Mouse (Mus musculus): ENCODE results near the gene Eif3l.
A peak's percentile ranks its signal among the peaks of the same experiment; 100 is the strongest.

Eif3l gene

DNA sequence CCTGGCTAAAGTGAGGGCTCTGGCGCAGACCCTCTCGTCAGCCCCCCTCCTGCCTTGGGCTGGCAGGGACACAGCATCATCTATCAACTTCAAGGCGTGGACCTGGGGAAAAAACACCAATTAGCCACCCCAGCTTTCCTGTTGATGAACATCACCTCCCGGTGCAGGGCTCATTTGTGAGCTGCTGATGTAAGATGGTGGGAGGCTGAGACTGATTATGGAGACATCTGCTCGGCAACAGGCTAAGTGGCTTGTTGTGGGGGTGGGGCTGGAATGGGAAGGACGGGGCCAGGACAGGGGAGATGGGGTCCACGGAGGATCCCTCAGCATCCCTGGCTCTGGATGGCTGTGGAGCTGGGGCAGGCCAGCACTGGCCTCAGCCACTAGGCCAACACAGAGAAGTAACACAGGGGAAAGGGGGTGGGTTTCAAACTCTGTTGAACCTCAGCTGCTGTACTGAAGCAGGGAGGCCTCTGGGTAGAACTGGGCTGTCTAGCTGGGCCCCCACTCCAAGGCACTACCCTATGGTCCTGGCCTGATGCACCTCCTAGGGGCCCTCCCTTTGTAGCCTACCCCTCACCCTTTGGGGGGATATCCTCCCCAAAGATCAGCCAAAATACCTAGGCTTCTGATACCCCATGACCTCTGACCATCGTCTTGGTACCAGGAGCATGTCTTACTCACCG, 24.7 kb upstream of the Eif3l start:
- DNase-seq (ENCODE audit: low read depth, low spot score), result no peak

DNA sequence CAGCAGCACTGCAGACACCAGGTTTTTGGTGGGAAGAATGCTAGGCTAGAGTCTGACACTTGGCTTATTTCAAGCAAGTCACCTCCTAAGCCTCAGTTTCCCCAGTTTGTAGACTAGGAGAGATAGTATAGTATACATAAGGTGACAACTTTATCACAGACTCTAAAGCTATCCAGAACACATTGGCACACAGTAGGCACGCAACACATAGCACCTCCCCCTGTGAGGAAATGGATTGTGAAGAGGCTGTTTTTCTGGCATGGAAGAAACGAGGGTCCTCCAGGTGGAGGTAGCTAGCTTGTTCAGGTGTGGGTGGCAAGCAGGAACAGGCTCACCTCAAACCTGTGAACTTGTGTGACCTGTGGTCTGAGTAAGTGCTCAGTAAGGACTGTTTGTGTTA, 24.0 kb upstream of the Eif3l start:
- DNase-seq (ENCODE audit: low read depth, low spot score), result no peak

- DNase-seq (ENCODE audit: low read depth, low spot score), result no peak
These were observed 23.3 kb upstream of the Eif3l start for GRCm38 (mm10) chr15:79051461-79052360.

GRCm38 (mm10) chr15:79052366-79052765, 22.6 kb upstream of the Eif3l start:
- DNase-seq (ENCODE audit: low read depth, low spot score), result no peak

- DNase-seq (ENCODE audit: low read depth, low spot score), result no peak
These were observed 18.4 kb upstream of the Eif3l start for GRCm38 (mm10) chr15:79056601-79057000.

DNA sequence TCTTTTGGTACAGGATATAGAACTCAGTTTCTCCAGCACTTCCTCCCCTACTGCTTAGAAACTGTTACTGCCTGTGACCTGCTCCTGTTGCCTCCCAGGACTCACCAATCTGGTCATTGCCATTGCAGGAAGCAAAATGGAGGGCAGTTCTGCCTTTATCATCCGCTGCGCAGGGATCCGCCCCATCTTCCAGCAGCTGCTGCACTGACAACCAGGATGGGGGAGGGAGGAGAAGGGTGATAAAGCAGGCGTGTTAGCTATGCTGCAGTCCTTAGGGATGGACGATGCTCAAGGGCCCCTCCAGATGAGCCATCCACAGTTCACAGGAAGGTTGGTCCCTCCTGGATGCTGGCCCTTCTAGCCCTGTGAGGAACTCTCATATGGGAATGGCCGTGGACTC, 17.1 kb upstream of the Eif3l start:
- no peak for DNase-seq (ENCODE audit: low read depth, low spot score)

DNA sequence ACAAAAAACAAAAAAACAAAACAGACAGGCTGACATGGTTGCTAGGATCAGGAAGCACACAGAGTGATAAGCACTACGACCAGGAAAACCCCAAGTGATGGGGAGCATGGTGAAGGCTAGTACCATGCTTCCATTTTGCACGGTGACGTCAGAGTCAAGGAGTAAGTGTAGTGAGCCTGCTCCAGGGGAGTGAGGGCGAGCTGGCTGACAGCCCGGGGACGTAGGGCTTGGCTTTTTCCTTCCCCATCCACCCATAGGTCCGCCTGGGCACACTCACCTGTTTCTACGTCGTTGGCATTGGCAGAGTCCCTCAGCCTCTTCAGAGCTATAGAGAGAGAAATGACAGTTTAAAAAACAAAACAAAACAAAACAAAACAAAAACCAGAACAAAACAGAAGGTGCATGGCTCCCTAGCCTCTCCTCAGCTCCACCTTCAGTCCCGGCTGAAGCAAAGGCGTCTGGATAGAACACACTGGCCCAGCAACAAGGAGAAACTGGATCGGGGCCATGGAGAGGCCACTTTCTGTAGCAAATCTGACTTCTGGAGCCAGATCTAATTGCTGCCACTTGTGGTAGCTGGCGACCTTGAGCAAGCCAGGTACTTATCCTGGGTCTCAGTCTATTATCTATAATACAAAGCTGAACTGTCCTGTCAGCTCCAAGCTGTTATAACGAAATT, 14.0 kb upstream of the Eif3l start:
- DNase-seq (ENCODE audit: low read depth, low spot score), result no peak

DNA sequence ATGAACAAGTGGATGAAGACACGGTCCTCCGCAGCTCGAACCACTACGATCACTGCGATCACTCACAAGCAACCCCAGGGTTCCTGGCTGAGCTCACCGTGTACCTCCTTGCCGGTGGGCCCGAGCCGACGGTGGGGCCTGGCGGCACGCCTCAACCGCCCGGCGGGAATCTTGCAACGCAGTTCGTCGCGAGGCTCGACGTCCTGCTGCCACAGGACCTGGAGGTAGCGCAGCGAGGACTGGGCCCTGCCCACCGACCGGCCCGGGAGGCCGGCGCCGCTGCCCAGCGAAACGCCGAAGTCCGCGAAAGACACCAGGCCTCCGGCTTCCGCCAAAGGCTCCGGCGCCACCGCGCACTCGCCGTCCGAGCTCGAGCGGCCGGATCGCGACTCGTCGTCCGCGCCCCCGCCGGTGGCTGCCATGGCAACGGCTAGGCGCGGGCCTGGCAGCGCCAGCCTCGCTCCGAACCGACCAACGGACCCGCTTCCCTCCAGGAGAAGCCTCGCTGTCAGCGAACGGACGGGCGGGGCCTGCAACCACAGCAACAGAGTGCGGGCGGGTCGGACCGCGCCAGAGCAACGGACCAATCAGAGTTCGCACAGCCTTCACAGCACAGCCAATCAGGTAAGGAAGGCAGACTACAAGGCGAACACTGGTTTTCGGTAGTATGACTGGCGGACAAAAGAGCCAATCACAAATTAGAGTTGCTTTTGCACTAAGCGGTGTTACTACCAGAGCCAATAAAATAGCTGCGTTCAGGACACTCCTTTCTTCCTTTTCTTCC, 12.4 kb upstream of the Eif3l start, which contains the start of gene Ankrd54:
Ankrd54 (minus strand) TSS at position 518 of the 784 bp plus-strand sequence.
- DNase-seq (ENCODE audit: low read depth, low spot score), result peak; percentile 95

DNA sequence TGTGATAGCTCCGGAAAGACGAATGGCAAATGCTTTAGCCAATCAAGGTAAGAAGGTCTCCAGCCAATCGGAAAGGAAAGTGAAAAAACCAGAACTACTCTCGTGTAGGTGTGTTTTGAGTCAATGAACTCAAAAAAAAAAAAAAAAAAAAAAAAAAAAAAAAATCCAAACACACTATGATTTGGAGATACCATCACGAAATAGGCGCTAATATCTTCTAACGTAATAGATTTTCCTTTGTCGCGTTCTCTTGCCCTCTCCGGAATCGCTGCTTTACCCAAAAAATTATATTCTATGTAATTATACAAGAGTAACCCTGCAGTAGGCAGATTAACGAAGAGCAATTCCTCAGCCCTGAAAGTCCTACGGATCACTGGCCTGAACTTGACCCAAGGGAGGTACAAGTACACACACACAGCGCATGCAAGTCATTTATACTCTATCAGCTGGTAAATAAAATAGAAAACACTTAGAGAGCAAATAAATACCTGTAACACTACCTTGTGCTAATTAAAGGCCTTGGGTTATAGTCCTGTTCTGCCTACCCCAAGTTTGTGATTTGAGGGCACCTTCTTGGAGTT, 11.7 kb upstream of the Eif3l start:
- DNase-seq (ENCODE audit: low read depth, low spot score), result no peak

DNA sequence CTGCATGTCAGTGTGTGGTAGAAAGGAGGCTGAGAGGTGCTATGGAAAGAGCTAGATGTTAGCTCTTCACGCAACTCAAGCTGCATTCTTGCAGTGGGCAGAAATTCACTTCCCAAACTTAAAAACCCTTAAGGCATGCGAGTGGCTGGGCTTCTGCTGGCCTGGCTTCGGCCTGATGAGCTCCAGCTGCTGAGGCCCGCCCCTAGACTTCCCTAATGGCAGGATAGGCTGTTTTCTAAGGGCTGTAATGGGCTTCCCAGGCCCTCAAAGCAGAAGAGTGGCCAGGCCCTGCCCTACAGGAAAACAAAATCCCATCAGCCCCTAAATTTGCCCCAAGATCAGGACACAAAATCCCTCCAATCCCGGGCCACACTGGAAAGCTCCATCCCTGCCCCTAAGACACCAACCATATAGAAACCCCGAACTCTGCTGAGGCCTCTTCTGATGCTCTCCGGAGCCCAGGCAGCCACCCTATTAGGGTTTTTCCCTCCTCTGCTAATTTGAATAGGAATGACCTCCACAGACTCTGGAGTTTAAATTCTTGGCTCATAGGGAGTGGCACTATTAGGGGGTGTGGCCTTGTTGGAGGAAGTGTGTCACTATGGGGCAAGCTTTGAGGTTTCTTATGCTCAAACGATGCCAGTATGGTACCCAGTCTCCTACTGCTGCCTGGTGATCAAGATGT, 9.8 kb upstream of the Eif3l start:
- no peak for DNase-seq (ENCODE audit: low read depth, low spot score)

- no peak for DNase-seq (ENCODE audit: low read depth, low spot score)
These were observed 8.7 kb upstream of the Eif3l start for GRCm38 (mm10) chr15:79066276-79066675.

DNA sequence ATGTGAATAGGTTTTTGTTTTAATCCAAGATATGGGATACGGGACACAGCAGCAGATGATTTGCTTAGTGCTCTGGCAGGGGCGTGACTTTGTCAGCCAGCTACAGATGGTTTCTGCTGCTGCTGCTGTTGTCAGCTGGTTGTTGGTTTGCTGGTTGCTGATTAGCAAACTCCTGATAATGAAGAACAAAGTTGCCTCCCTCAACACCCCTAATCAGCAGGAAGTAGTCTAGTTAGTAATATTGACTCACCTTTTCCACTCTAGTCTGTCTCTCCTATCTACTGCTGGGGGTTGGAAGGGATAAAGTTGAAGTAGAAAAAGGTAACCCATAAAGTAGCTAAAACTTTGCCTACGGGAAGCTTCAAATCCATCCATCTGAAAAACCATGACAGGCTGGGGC, 7.3 kb upstream of the Eif3l start:
- no peak for DNase-seq (ENCODE audit: low read depth, low spot score)

DNA sequence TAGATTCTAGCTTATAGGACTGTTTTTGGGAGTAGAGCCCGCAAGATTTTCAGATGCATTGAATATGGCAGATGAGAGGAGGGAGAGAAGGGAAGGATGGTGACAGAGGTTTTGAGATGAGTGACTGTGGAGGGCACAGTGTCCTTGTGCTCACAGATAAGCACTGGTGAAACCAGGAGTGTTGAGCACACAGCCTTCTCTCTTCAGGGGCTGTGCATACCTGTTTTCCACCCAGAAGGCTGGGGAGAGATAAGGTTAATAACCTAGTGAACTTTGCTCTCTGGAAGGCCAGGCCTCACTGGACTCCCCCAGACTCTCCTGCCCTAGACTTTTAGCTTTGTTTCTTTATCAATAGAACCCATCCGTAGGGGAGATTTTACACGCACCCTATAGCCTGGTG, 6.6 kb upstream of the Eif3l start:
- DNase-seq (ENCODE audit: low read depth, low spot score), result no peak

DNA sequence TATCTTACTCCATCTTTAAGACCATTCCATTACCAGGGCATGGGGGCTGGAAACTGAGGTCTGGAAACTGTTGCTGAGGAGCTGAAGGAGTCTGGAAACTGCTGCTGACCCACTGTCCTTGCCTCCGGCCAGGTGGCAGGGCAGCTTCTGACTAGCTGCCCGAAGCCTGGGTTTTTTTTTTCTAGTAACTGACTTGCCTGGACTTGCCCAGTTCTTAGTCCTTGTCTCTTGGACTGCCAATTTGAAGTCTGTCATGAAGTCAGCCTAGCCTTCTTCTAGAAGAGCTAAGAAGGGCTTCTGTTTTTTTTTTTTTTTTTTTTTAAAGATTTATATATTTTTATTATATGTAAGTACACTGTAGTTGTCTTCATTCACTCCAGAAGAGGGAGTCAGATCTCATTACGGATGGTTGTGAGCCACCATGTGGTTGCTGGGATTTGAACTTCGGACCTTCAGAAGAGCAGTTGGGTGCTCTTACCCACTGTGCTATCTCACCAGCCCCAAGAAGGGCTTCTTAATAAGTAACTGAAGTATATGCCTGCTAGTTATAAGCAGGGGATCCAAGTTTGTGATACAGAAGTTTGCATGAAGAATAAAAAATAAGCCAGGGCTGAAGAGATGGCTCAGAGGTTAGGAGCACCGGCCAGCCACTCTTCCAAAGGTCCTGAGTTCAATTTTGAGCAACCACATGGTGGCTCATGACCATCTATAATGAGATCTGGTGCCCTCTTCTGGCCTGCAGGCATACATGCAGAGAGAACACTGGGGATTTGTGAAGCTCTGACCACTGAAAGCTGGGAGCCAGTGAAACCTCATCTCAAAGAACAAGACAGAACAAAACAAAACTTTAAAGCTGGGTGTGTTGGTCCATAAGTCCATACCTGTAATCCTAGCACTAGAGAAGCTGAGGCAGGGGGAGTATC, 3.6 kb upstream of the Eif3l start:
- DNase-seq (ENCODE audit: low read depth, low spot score), result no peak

GRCm38 (mm10) chr15:79073752-79074151, 1.2 kb upstream of the Eif3l start:
- no peak for DNase-seq (ENCODE audit: low read depth, low spot score)

DNA sequence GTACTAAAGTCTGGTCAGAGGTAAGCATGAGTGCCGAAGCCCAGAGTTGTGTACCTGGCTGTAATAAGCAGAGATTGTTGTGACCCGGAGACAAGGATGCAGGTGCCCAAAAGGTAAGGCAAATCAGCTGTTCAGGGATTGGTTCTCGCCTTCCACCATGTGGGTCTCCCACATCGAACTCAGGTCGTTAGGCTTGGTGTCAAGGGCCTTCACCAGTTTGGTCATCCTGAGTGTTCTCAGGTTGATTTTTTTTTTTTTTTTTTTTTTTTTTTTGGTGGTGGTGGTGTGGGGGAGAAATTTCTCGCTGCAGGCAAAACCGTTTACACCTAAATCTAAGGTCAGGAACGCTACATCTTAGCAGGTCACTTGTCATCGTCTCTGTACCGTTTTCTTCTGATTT, 533 bp upstream of the Eif3l start:
- no peak for DNase-seq (ENCODE audit: low read depth, low spot score)

- no peak for DNase-seq (ENCODE audit: low read depth, low spot score)
These were observed 833 bp downstream of the Eif3l start for GRCm38 (mm10) chr15:79075658-79076365.

- no peak for DNase-seq (ENCODE audit: low read depth, low spot score)
These were observed 4.6 kb downstream of the Eif3l start for GRCm38 (mm10) chr15:79079567-79079966.

GRCm38 (mm10) chr15:79092284-79092683, 17.3 kb downstream of the Eif3l start:
- DNase-seq (ENCODE audit: low read depth, low spot score), result no peak

All from embryo, embryonic 11.5 days (tissue).